Mouse (Mus musculus) brown adipose tissue, adult 24 weeks (tissue): ENCODE data around the gene Spats2. TPM values are rescaled to one million over a fixed set of nuclear protein-coding genes. Genes with fewer than 3 reads are reported as not detected.
"Not testable (repeated sequence)": the region's sequence is repeated elsewhere in the genome, so short reads cannot be mapped to it uniquely, and the experiment has no call there.

Source experiments
- H3K27ac ChIP-seq: fragments of 200-500 bp; replicated peaks from 2 replicates; pipeline ENCODE4 v1.5.1; 2012; ENCODE audit warnings: low read depth, mild to moderate bottlenecking, low read length
- H3K4me1 ChIP-seq: fragments of 200-500 bp; 2 replicates; pipeline ENCODE4 v1.6.1; 2012; ENCODE audit warnings: low read length, mixed read lengths; ENCODE audit not compliant: control insufficient read depth, insufficient read depth, insufficient read length
- H3K4me3 ChIP-seq: fragments of 200-500 bp; 2 replicates; pipeline ENCODE4 v1.5.1; 2012; ENCODE audit warnings: low read depth, mild to moderate bottlenecking, low read length, moderate library complexity; ENCODE audit not compliant: insufficient read depth
- polyA plus RNA-seq: library from polyadenylated mRNA; stranded (reverse); fragments of >200 nt; gene quantifications from 2 replicates; pipeline ENCODE4 v1.2.4, GENCODE M21; 2012; ENCODE audit not compliant: missing spikeins, insufficient read depth, insufficient read length

Gene Spats2
- 8.5 and 10.9 TPM in 2 replicates for polyA plus RNA-seq

DNA sequence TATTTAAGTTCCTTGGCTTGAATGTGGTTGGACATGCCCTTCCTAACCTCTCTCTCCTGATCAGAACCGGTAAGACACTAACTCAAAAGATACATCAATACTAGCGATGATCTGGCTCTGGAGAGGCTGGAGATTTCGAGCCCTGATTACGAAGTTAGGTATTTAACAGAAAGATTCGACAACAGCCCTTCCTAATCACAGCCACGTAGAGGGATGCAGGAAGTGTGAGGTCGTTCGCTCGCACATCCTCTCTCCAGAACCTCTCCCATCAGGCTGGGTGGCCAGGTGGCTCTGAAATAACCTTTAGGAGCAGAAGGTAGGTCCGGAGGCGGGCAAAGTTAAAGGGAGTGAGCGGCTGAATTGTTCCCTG is at the start of gene Spats2:
Spats2 (plus strand) TSS at position 206 of the 370 bp plus-strand sequence.
- Histone ChIP-seq H3K27ac (peak within 1 kb of the TSS; percentile 80), H3K4me3 (peak within 1 kb of the TSS; percentile 98), H3K4me1 (no peaks in the 10 kb centered on the region)

DNA sequence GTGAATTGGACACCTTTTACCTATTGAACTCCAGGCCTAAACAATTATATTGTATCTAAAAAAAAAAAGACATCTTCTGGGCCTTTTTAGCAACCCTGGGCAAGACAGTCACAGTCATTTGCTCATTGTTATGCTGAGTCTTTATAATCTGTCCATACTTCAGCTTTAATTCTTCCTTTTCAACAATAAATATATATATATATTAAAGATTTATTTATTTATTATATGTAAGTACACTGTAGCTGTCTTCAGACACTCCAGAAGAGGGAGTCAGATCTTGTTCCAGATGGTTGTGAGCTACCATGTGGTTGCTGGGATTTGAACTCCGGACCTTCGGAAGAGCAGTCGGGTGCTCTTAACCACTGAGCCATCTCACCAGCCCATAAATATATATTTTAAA is 49.7 kb upstream of the Spats2 start:
- H3K27ac ChIP-seq, H3K4me3 ChIP-seq, H3K4me1 ChIP-seq: not testable (repeated sequence)

DNA sequence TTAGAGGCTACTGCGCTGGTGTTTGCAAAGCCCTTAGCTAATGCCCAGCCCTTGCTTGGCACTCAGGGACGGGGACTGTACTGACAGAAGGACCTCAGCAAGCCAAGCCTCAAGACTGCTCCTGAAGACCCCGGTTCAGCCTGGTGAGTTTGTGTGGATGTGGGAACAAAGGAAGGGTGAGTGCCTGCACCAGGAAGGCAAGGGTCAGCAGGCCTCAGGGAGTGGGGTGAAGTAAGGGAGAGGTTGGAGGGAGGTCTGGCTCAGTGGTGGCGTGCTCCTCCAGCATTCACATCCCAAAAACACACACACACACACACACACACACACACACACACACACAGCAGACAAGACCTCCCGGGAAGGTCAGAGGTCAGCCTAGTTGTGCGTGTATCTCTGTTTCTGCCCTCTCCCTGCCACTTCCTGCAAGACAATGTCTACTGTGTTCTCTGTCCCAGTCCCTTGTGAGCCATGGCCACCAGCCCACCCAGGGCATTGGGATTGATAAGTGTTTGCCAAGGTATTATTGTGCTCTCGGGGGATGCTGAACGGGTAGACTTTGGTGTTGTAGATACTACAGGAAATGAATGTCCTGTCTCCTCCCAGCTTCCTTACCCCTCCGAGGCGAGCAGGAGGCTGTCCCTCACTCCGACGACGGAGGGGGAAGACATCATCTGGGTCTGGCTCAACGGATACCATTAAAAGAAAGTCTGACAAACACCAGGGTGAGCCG is 47.4 kb upstream of the Spats2 start:
- peaks cover 3% of the 10 kb centered on the region for H3K4me1 ChIP-seq
- H3K4me3 ChIP-seq = no peak overlapping the region
- no peak overlapping the region for H3K27ac ChIP-seq

DNA sequence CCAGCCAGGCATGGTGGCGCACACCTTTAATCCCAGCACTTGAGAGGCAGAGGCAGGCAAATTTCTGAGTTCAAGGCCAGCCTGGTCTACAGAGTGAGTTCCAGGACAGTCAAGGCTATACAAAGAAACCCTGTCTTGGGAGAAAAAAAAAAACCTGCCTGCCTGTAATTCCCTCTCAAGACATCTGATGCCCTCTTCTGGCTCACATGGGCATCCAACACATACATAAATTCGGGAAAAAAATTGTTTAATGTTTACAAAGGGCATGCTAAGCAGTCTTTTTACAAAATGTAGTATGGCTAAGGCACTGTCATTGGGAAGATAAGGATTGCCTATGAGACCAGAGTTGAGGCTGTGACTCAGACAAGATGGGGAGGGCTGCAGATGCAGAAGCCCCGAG is 45.9 kb upstream of the Spats2 start:
- Histone ChIP-seq H3K4me3 (no peak overlapping the region), H3K27ac (no peak overlapping the region), H3K4me1 (no peaks in the 10 kb centered on the region)

DNA sequence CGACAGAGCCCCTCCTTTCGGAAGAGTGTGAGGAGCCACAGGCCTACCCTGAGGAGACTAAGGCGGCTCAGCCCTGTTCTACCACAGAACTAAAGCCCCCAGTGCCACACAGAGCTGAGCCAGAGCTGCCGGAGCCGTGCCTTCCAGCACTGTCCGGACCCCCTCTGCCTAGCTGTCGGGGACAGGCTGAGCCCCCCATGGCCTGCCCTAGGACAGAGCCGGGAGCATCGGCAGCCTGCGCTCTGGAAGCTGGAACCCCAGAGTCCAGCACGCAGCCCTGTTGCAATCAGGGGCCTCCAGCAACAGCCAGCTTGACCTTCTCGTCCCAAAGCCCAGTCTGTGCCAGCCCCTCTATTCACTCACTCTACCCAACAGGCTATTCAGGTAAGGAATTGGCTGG is 43.4 kb upstream of the Spats2 start:
- no peak overlapping the region for H3K27ac ChIP-seq
- H3K4me1 ChIP-seq = no peaks in the 10 kb centered on the region
- no peak overlapping the region for H3K4me3 ChIP-seq

DNA sequence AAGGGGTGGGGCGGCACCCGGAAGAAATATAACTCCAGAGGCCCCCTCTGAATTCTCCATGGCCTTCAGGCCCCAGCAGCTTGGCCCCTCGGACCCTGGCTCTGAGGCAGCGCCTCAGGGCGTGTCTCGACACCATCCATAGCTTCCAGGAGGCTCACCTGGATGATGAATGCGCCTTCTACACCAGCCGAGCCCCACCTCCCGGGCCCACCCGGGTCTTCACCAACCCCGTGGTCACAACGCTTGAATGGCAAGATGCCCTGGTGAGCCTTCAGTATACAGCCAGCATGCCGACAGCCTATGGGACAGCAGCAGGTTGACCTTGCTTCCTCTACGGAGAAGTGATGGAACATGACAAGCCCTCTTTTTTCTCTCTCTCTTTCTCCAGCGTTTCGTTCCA is 42.9 kb upstream of the Spats2 start:
- no peak overlapping the region for H3K27ac ChIP-seq

DNA sequence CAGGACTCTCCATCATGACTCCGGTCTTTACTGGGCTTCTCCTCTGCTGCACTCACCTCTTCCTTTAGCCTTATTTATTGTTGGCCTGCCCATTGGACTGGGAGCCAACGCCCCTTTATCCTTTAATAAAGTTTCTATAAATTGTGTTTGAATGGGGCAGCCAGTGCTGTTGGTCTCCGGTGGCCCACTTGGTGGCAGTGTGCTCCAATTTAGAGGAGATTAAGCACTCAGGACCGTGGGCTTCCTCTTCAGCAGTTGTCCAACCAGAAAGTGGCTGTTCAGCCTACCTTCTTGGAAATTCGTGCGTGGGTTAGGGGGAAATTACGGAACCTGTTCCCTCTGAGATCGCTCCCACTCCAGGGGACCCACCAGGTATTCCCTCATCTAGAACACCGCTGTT is 42.5 kb upstream of the Spats2 start:
- Histone ChIP-seq H3K4me3 (no peak overlapping the region), H3K4me1 (no peaks in the 10 kb centered on the region), H3K27ac (no peak overlapping the region)

More for the DNA sequence above, 42.9 kb upstream of the Spats2 start:
- Histone ChIP-seq H3K4me3 (no peak overlapping the region), H3K4me1 (no peaks in the 10 kb centered on the region)

DNA sequence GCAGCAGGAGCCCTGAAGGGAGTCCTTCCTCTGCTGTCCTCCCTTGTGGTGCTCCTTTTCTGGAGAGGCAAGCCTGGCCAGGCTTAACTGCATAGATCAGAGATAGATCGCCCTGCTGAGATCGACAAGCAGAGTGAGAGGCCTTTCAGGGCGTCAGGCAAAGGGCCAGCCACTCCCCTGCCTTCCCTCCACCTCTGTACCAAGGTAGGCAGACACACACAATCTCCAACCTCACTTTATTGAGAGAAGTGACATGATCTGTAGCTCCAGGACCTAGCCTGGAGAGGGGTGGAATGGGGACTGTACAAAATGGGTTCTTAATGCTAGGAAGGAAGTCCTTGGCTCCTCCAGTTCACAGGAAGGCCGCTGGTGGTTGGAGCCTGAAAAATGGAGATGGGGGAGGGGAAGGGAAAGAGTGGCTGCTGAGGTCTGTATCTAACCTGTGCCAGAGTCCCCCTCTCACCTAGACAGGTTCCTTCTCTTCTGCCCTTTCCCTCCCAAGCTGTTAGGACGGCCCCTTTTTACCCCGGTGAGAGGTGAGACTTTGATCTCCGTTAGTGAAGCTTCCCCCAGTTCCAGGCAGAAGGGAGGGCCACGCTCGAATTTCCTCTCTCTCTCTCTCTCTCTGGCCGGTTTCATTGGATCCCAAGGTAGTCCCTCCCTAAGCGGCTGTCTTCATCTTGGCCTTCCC is 41.7 kb upstream of the Spats2 start:
- no peak overlapping the region for H3K4me3 ChIP-seq
- H3K27ac ChIP-seq = no peak overlapping the region
- H3K4me1 ChIP-seq = no peaks in the 10 kb centered on the region

DNA sequence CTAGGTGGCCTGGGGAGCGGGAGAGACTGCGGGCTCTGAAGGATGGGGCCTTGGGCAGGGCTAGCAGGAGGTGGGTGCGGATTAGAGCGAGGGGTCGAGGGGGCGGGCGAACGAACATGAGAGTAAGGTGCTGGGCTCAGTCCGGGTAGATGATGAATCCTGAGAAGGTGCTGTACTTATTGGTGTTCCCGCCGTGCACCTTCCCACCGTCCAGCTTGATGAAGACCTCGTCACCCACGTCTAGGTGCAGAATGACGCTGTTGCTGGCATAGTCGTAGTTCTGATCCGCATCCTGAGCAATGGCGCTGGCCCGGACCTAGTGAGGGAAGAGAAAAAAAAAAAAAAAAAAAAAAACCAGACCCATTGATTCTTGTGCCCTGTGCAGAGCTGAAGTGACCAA is 41.1 kb upstream of the Spats2 start:
- no peaks in the 10 kb centered on the region for H3K4me1 ChIP-seq
- H3K4me3 ChIP-seq = no peak overlapping the region
- H3K27ac ChIP-seq = no peak overlapping the region

DNA sequence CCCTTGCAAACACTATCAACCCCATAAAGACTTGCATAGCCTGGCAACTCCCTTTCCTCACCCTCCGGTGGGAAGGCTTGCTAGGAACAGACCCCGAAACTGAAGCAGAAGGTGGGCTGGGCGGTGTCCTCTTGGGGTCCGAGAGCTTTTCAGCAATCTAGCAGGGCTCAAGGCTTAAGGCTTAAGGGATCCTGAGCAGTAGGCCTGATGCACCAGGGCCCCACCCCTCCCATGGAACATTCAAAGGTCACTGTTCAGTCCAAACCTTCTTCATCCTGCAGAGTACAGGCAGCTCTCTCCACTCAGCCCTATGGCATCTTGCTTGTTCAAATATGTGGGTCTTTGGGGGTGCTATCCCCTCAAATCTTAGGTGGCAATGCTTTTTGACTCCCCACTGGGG is 39.7 kb upstream of the Spats2 start:
- H3K4me3 ChIP-seq = no peak overlapping the region
- no peak overlapping the region for H3K27ac ChIP-seq
- no peaks in the 10 kb centered on the region for H3K4me1 ChIP-seq

DNA sequence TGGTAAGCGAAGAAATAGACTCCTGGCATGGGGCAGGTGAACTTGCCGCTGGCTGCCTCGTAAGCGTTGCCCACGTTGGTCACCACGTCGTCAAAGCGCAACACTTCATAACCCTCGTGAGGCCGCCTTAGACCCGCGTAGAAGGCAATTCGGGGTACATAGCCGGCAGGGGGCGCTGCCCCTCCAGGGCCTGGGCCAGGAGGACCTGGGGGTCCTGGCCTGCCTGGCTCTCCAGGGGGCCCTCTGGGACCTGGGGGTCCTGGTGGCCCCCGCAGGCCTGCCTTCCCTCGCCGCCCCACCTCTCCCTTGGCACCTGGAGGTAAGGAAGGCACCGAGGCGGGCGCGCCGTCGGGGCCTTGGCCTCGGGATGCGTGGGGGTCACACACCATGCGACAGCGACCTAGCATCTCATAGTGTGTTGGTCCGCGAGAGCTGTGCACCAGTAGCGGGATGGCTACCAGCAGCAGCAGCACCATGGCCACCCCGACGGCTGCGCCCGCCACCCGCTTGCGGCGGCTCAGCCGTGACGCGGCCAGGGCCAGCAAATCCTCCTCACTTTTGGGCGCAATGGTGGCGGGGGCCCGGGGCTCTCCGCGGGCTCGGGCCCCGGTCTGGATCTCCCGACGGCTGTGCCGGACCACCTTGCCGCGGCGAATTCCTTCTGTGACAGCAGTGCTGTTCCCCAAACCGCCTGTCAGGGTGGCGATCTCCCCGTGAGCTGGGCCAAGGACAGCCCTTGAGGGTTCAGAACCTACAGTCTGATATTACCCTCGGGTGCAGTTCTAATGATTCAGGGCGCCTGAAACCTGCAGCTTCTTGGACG is 38.3 kb upstream of the Spats2 start, which contains the start of gene C1ql4:
C1ql4 (minus strand) TSS at position 565 of the 823 bp plus-strand sequence.
- no peak within 1 kb of the TSS for H3K4me3 ChIP-seq
- H3K27ac ChIP-seq = no peak within 1 kb of the TSS

DNA sequence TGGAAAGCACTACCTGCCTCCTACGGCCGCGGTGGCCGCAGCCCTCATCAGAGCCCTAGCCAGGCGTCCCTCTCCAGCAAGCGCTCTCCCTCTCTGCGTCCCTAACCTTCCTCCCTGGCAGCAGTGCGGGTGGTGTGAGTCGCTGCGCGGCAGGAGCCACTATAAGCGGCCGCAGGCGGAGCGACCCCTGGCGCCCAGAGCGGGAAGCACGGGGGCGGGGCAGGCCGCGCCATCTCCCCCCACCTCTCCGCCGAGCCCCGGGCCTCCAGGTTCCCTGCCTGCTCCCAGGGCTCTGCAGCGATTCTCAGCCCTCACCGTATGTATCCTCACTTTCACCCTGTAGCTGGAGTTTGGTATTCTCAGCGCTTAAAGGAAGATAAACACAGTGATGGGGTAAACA is 37.4 kb upstream of the Spats2 start:
- no peak overlapping the region for H3K27ac ChIP-seq
- no peaks in the 10 kb centered on the region for H3K4me1 ChIP-seq
- no peak overlapping the region for H3K4me3 ChIP-seq

More for the DNA sequence above, 38.3 kb upstream of the Spats2 start, which contains the start of gene C1ql4:
- no peaks in the 10 kb centered on the region for H3K4me1 ChIP-seq

DNA sequence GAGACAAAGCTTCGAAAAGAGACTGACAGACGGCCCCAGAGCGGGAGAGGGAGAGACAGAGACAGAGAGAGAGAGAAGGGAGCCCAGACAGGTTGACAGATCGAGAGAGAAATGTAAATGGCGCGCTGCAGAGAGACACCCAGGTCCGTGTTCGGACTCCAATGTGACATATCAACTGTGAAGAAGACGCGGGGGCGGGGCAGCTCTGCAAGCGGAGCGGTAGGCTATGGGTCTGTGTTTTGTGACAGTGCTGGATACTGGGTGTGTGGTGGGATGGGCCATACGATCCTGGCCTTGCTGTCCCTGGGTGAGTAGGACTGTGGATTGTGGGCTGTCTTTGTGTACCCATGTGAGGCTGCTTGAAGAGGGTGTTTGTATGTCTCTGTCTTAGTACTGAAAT is 36.6 kb upstream of the Spats2 start:
- Histone ChIP-seq H3K4me3 (no peak overlapping the region), H3K27ac (no peak overlapping the region)

DNA sequence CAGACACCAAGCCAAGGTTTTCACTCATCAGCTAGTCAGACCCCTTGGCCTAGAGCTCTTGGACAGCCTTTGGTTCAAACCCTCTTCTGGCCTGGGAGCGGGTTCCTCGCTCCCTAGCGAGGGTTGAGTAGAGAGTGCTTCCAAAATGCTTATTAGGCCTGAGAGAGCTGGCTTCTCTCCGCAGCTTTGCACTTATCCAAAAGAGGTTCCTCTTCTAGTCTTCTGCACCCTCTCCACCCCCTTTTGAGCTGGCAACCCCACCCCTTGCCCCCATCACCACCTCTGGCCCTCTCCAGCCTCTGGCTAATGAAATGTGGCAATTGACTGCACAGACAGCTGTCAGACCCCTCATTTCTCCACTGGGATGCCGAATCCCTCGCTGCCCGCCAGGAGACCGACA is 32.8 kb upstream of the Spats2 start, which contains the start of gene Dnajc22:
Dnajc22 (plus strand) TSS at position 301 of the 400 bp plus-strand sequence.
- H3K4me1 ChIP-seq = peaks cover 6% of the 10 kb centered on the region
- peak within 1 kb of the TSS; percentile 52 for H3K4me3 ChIP-seq
- no peak within 1 kb of the TSS for H3K27ac ChIP-seq

More for the DNA sequence above, 36.6 kb upstream of the Spats2 start:
- no peaks in the 10 kb centered on the region for H3K4me1 ChIP-seq
